Mouse (Mus musculus) embryo, embryonic 10.5 days (tissue): ENCODE measurements at regions not wholly inside any gene's neighbourhood (a gene's known extent, or its start where the extent isn't known, plus 50 kb on each side); places are given as distances from the start of the nearest gene placed in this dataset.

Source experiments
- DNase-seq: peaks from one replicate; pipeline ENCODE4 v3.0.0-alpha.2; 2015; ENCODE audit warnings: low spot score

- peak; percentile 42 for DNase-seq
Measured at GRCm38 (mm10) chr1:19951680-19952248, 666.1 kb downstream of the Pkhd1 start.

- DNase-seq = peak; percentile 50
Measured at GRCm38 (mm10) chr1:19973364-19973763, 644.5 kb downstream of the Pkhd1 start.

DNA sequence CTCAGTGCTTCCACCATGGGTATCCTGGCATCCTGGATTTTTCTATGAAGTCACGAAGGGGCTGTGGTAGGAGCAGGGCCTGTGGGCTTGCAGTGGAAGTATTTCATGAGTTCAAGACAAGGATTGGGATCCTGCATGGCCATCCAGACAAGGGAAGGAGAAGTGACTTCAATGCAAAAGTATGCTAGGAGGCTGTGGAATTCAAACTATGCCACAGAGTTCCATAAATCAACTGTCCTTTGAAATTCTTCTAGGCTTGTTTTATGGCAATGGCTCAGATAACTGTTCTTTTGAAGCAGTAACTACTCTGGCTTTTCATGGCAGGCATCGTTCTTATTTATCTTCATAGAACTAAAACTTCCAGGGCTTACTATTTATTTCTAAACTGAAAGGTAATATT lies 643.9 kb downstream of the Pkhd1 start:
- DNase-seq = peak; percentile 57

GRCm38 (mm10) chr1:19975436-19975835 lies 642.4 kb downstream of the Pkhd1 start:
- DNase-seq = no peak

DNA sequence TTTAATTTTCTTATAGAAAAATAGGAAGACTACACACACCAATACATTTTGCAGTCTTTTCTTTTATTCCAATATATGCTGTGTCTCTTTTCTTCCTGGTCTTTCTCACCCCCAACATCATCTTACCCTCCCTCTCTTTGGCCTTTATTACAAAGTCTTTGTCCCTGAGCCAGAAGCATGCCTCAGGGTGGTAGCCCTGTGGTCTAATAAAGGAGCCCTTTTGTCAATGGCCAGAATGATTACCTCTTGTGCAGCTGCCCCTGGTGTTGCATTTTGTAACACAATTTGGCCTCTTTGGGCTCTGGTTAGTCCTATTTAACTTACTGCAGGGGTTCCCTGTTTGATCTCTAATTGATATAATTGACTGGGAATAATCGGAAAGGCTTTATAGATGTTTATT lies 636.7 kb downstream of the Pkhd1 start:
- peak; percentile 60 for DNase-seq

- DNase-seq = no peak
Measured at GRCm38 (mm10) chr1:19982791-19983190, 635.1 kb downstream of the Pkhd1 start.

GRCm38 (mm10) chr1:19983504-19983903 lies 634.4 kb downstream of the Pkhd1 start:
- DNase-seq = no peak

DNA sequence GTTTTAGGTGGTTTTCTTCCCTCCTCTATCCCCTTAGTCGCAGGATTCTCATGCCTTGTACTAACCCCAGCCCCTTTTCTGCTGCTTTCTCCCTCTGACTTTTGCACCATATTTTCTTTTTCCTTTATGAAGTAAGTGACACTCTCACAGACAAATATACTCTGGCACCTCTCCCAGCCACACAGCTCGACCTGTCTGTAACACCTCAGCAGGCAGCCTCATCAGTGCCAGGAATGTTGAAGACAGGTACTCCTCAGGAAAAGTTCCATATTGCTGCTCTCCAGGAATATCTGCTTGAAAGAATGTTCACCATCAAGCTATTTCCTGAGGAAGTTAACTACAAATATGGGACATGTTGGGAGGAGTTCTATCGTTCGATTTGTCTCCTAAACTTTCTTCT lies 627.9 kb downstream of the Pkhd1 start:
- DNase-seq = no peak
